Mouse (Mus musculus): ENCODE measurements around the gene Tasp1. TPM values are rescaled to one million over a fixed set of nuclear protein-coding genes. Genes with fewer than 3 reads are reported as not detected.

Tasp1 gene
- polyA plus RNA-seq, 1 experiment, result 3.3 TPM

GRCm38 (mm10) chr2:139792345-139793120 is 274.1 kb downstream of the Tasp1 start:
- no peaks in the 10 kb centered on the region for H3K4me1 ChIP-seq (ENCODE audit: control insufficient read depth, insufficient read depth, low read length)
- DNase-seq, result peak; percentile 12
- no peak overlapping the region for H3K4me3 ChIP-seq (replicated peaks; ENCODE audit: extremely low read depth, low read depth, low read length)
- no peak for TF ChIP-seq CTCF (IDR thresholded peaks at IDR 0.05; ENCODE audit: insufficient read depth, low read length)
- TF ChIP-seq POLR2A (IDR thresholded peaks at IDR 0.05; ENCODE audit: borderline replicate concordance, extremely low read depth, low read depth, low read length), result no peak
- 55% methylated on average over 9 of the region's 9 CpGs for WGBS

DNA sequence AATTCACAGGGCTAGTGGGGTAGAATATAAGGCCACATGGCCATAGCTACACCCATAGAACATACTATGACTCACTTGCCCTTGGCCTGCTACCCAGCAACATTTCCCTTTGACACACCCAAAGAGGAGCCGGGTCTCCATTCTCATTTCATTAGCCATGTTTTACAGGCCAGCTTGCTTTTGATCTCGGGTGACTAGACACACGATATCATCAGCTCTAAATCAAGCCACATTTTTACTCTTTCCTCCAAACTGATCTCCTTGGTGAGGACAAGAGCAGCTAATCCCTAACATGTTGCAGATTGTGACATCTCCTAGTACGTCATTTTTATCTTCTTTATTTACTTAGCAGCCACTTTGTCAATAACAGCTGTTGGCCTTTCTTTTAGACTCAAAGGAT is 277.9 kb downstream of the Tasp1 start:
- 40% methylated on average over 4 of the region's 4 CpGs for WGBS
- no peaks in the 10 kb centered on the region for H3K4me1 ChIP-seq (ENCODE audit: control insufficient read depth, insufficient read depth, low read length)
- DNase-seq, result no peak
- no peak overlapping the region for H3K4me3 ChIP-seq (replicated peaks; ENCODE audit: extremely low read depth, low read depth, low read length)
- TF ChIP-seq CTCF (IDR thresholded peaks at IDR 0.05; ENCODE audit: insufficient read depth, low read length) (no peak), POLR2A (IDR thresholded peaks at IDR 0.05; ENCODE audit: borderline replicate concordance, extremely low read depth, low read depth, low read length) (no peak)

DNA sequence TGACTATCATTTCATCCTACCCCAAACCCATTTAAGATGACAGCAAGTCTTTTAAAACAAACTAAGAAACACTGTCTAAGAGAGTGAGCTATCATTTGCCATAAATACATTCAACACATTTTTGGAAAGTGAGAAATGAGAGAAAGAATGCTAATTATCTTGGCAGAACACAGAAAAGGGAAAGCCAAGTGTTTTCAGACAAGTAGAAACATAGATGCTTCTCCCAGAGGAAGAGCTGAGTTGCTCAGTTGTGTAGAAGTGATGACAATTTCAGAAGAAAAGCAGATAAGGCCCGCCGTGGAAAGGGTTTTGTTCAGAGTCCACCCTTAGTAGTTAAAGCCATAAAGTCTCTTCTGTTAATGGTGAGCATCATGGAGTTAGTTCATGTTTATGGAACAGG is 281.7 kb downstream of the Tasp1 start:
- WGBS, result 67% methylated on average over 2 of the region's 2 CpGs
- Histone ChIP-seq H3K4me3 (replicated peaks; ENCODE audit: extremely low read depth, low read depth, low read length) (no peak overlapping the region), H3K4me1 (ENCODE audit: control insufficient read depth, insufficient read depth, low read length) (no peaks in the 10 kb centered on the region)
- TF ChIP-seq CTCF (IDR thresholded peaks at IDR 0.05; ENCODE audit: insufficient read depth, low read length) (no peak), POLR2A (IDR thresholded peaks at IDR 0.05; ENCODE audit: borderline replicate concordance, extremely low read depth, low read depth, low read length) (no peak)
- DNase-seq, result no peak

- H3K4me3 ChIP-seq (replicated peaks; ENCODE audit: extremely low read depth, low read depth, low read length), result no peak overlapping the region
- no peaks in the 10 kb centered on the region for H3K4me1 ChIP-seq (ENCODE audit: control insufficient read depth, insufficient read depth, low read length)
- WGBS, result 47% methylated on average over 1 of the region's 1 CpGs
- DNase-seq, result no peak
- TF ChIP-seq POLR2A (IDR thresholded peaks at IDR 0.05; ENCODE audit: borderline replicate concordance, extremely low read depth, low read depth, low read length), result no peak
- no peak for TF ChIP-seq CTCF (IDR thresholded peaks at IDR 0.05; ENCODE audit: insufficient read depth, low read length)
These were observed 282.1 kb downstream of the Tasp1 start for GRCm38 (mm10) chr2:139784465-139784864.

Other genes with a start within 250 kb of the Tasp1 start
- not detected in 2 replicates for gene Gm17374, start 85.2 kb upstream of the Tasp1 start, polyA plus RNA-seq (2012; rRNA removed)
- 0.50 and 1.6 TPM in 2 replicates for gene Esf1, start 103.8 kb upstream of the Tasp1 start, polyA plus RNA-seq (2012; rRNA removed)
- gene Ndufaf5, start 103.8 kb upstream of the Tasp1 start, polyA plus RNA-seq (2012; rRNA removed), result 2.9 and 3.2 TPM in 2 replicates